Mouse (Mus musculus): ENCODE results near the gene Thbs2. TPM values are rescaled to one million over a fixed set of nuclear protein-coding genes. Genes with fewer than 3 reads are reported as not detected.
"Not testable (repeated sequence)": the region's sequence is repeated elsewhere in the genome, so short reads cannot be mapped to it uniquely, and the experiment has no call there.

Thbs2 gene
- polyA plus RNA-seq, 1 experiment from 2014 or later = 0.12 TPM

- in situ Hi-C loops (cut with MboI; ENCODE audit: low pct_unique_long_range_greater_than_20kb) = no loop called here
- no peak for TF ChIP-seq CTCF (IDR thresholded peaks at IDR 0.05)
- ATAC-seq = no peak
- H3K27me3 ChIP-seq = peaks cover 3% of the 10 kb centered on the region
- ChIA-PET POLR2A (no interaction called here), CTCF (interaction anchor here (1.0 kb wide), 1 partner anchor 11 kb away, joined by 3 read pairs; no protein-coding TSS in a partner anchor)
- no peak for DNase-seq (ENCODE audit: low read depth, low spot score)
These were observed 53.5 kb downstream of the Thbs2 start for GRCm38 (mm10) chr17:14640351-14641115.

- CTCF ChIA-PET = interaction anchor here (1.5 to 1.8 kb wide), 2 partner anchors 17 to 28 kb away, joined by 3 to 4 read pairs; no protein-coding TSS in a partner anchor
- POLR2A ChIA-PET = interaction anchor here (0.6 kb wide), 1 partner anchor 12 kb away, joined by 4 read pairs; no protein-coding TSS in a partner anchor
- no peak for ATAC-seq
- no peak for TF ChIP-seq CTCF (IDR thresholded peaks at IDR 0.05)
- no peak for DNase-seq (ENCODE audit: low read depth, low spot score)
- in situ Hi-C loops (cut with MboI; ENCODE audit: low pct_unique_long_range_greater_than_20kb) = no loop called here
- no peaks in the 10 kb centered on the region for H3K27me3 ChIP-seq
These were observed 58.3 kb downstream of the Thbs2 start for GRCm38 (mm10) chr17:14635546-14636323.

- in situ Hi-C loops (cut with MboI; ENCODE audit: low pct_unique_long_range_greater_than_20kb) = no loop called here
- no peak for TF ChIP-seq CTCF (IDR thresholded peaks at IDR 0.05)
- DNase-seq (ENCODE audit: low read depth, low spot score) (no peak), ATAC-seq (no peak)
- CTCF ChIA-PET = no interaction called here
- H3K27me3 ChIP-seq = no peaks in the 10 kb centered on the region
- POLR2A ChIA-PET = no interaction called here
These were observed 65.1 kb downstream of the Thbs2 start for GRCm38 (mm10) chr17:14628901-14629300.

- H3K27me3 ChIP-seq = no peaks in the 10 kb centered on the region
- no peak for ATAC-seq
- CTCF ChIA-PET = no interaction called here
These were observed 66.2 kb downstream of the Thbs2 start for GRCm38 (mm10) chr17:14627828-14628338.

GRCm38 (mm10) chr17:14624433-14624832, 69.6 kb downstream of the Thbs2 start:
- DNase-seq (ENCODE audit: low read depth, low spot score) (no peak), ATAC-seq (no peak)
- ChIA-PET POLR2A (no interaction called here), CTCF (no interaction called here)
- in situ Hi-C loops (cut with MboI; ENCODE audit: low pct_unique_long_range_greater_than_20kb) = no loop called here
- no peak for TF ChIP-seq CTCF (IDR thresholded peaks at IDR 0.05)
- no peaks in the 10 kb centered on the region for H3K27me3 ChIP-seq

More at GRCm38 (mm10) chr17:14627828-14628338, 66.2 kb downstream of the Thbs2 start:
- POLR2A ChIA-PET = no interaction called here
- no peak for TF ChIP-seq CTCF (IDR thresholded peaks at IDR 0.05)
- no peak for DNase-seq (ENCODE audit: low read depth, low spot score)
- in situ Hi-C loops (cut with MboI; ENCODE audit: low pct_unique_long_range_greater_than_20kb) = no loop called here

- in situ Hi-C loops (cut with MboI; ENCODE audit: low pct_unique_long_range_greater_than_20kb); DNase-seq (ENCODE audit: low read depth, low spot score); H3K27me3 ChIP-seq; ATAC-seq: not testable (repeated sequence)
- ChIA-PET CTCF (interaction anchor here (1.2 kb wide), 1 partner anchor 233 kb away, joined by 3 read pairs; no protein-coding TSS in a partner anchor), POLR2A (interaction anchor here (0.6 kb wide), 1 partner anchor 371 kb away, joined by 8 read pairs; no protein-coding TSS in a partner anchor)
These were observed 73.0 kb downstream of the Thbs2 start for GRCm38 (mm10) chr17:14621006-14621405.

GRCm38 (mm10) chr17:14620037-14620436, 74.0 kb downstream of the Thbs2 start:
- POLR2A ChIA-PET = no interaction called here
- DNase-seq (ENCODE audit: low read depth, low spot score) (no peak), ATAC-seq (no peak)
- H3K27me3 ChIP-seq = no peaks in the 10 kb centered on the region
- in situ Hi-C loops (cut with MboI; ENCODE audit: low pct_unique_long_range_greater_than_20kb) = no loop called here
- TF ChIP-seq CTCF (IDR thresholded peaks at IDR 0.05) = no peak
- CTCF ChIA-PET = no interaction called here

- POLR2A ChIA-PET = no interaction called here
- CTCF ChIA-PET = interaction anchor here (1.1 kb wide), 1 partner anchor 17 kb away, joined by 3 read pairs; no protein-coding TSS in a partner anchor
- no peaks in the 10 kb centered on the region for H3K27me3 ChIP-seq
- ATAC-seq = no peak
- in situ Hi-C loops (cut with MboI; ENCODE audit: low pct_unique_long_range_greater_than_20kb) = no loop called here
- no peak for TF ChIP-seq CTCF (IDR thresholded peaks at IDR 0.05)
- no peak for DNase-seq (ENCODE audit: low read depth, low spot score)
These were observed 75.0 kb downstream of the Thbs2 start for GRCm38 (mm10) chr17:14619038-14619437.

Other genes with a start within 250 kb of the Thbs2 start
- 5.7 TPM for gene Wdr27, start 248.9 kb upstream of the Thbs2 start, polyA plus RNA-seq (2021)
- 31.9 TPM for gene 1600012H06Rik, start 248.9 kb upstream of the Thbs2 start, polyA plus RNA-seq (2021)

Measured in Patski (cell line).